Mouse (Mus musculus) adrenal gland, postnatal 14 days (tissue): ENCODE measurements around the gene Gabbr2. TPM values are rescaled to one million over a fixed set of nuclear protein-coding genes. Genes with fewer than 3 reads are reported as not detected.

Source experiments
- DNase-seq: peaks from one replicate; pipeline ENCODE4 v3.0.0; 2021; ENCODE audit warnings: mixed read lengths
- total RNA-seq: library from RNA; stranded (reverse); gene quantifications from 2 replicates; pipeline ENCODE4 v1.2.3, GENCODE M21; 2021

Gene Gabbr2
- total RNA-seq, 1 experiment from 2014 or later: 0.74 TPM

GRCm38 (mm10) chr4:46863721-46864120 is 128.0 kb downstream of the Gabbr2 start:
- DNase-seq: no peak

DNA sequence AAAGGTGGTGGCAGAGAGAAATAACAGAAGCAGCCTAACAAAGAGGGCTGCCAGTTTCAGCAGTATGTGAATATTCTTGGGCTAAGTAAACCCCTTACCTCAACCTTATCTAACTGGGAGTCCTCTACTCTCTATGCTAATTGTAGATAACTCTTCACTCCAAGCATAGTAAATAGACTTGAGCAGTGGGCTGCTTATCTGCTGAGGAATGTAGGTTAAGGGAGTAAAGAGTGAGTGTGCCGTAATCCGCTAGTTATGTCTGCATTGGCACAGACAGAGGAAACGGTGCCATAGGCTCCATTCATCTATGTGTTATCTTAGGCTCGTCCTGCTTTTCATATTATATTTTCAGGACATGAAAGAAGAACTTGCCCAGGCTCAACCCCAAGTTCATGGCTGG is 129.0 kb downstream of the Gabbr2 start:
- DNase-seq: no peak

GRCm38 (mm10) chr4:46860586-46860985 is 131.1 kb downstream of the Gabbr2 start:
- DNase-seq: no peak

GRCm38 (mm10) chr4:46858899-46859298 is 132.8 kb downstream of the Gabbr2 start:
- peak; percentile 74 for DNase-seq

DNA sequence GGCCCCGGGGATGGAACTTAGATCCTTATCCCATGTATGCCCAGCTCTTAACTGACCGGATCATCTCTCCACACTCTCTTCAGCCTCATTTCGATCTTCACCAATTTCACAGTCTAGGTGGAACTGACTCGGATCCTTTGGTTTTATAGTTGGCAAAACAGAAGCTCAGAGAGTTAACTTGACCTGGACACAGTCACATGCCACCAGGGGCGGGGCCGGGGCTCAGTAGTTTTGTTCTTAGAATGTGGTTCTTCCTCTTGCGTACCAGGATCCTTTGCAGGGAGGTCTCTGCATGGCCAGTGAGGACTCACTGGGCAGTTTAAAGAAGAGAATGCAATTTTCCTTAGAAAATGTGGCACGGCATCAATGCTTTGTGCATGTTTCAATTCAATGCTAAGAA is 135.5 kb downstream of the Gabbr2 start:
- no peak for DNase-seq

- DNase-seq: no peak
Measured at GRCm38 (mm10) chr4:46854686-46855385, 136.8 kb downstream of the Gabbr2 start.

GRCm38 (mm10) chr4:46853852-46854460 is 137.7 kb downstream of the Gabbr2 start:
- DNase-seq: no peak

- DNase-seq: no peak
Measured at GRCm38 (mm10) chr4:46847745-46848144, 143.9 kb downstream of the Gabbr2 start.

DNA sequence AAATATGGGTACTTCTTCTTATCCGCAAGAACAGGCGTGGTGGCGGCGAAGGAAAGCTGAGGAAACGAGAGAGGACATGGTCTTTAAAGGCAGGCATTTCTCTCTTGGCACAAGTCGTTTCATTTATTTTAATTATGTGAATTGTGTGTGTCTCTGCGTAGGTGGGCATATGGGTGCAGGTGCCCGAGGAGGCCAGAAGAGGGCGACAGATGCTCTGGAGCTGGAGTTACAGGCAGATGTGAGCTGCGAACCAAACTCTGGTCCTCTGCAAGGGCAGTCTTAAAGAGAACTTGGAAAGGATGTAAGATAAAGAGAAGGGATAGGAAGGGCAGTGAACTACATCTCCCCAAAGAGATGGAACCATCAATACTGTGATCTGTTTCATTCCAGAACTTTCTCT is 145.3 kb downstream of the Gabbr2 start:
- DNase-seq: no peak

DNA sequence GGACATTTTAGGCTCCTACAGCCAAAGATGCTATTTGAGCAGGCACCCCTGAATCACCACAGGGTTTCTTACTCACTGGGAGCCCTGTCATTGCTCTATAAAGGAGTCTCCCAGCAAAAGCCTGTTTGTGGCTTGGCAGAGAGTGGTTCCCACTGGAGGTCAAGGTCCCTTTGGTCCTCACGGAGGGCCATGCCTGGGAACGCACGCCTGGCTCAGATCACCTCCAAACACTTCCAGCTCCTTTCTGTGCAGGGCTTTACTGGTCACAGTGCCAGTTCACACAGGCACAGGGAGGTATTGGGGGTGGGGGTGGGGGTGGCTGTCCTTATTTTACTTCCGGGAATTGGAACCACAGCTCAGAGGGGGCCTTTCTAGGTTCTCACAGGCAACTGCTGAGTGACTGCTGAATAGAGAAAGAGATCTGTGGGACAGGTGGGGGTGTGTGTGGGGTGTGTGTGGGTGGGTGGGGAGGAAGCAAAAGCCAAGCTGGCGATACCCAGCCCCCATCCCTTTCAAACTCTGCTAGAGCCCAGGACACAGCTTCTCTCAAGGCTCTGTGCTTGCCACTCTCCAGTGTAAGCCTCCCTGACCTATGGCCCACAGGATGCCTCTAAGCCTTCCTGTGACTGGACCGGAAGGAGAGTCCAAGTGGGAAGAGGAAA is 146.6 kb downstream of the Gabbr2 start:
- peak; percentile 36 for DNase-seq

DNA sequence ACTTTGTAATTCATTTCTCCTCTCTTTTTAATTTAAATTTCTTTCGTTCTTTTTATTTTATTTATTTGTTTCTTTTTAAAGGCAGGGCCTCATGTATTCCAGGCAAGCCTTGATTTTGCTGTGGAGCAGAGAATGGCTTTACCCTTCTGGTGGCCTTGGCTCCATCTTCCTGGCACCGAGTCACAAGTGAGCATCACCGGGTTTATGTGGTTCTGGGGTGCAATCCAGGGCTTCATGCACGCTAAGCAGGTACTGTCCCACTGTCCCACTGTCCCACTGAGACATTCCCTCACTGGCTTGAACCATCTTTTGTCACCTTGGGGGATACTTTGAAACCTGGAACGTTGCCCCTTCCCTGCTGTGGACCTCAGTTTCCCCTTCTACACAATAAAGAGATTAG is 147.1 kb downstream of the Gabbr2 start:
- no peak for DNase-seq

DNA sequence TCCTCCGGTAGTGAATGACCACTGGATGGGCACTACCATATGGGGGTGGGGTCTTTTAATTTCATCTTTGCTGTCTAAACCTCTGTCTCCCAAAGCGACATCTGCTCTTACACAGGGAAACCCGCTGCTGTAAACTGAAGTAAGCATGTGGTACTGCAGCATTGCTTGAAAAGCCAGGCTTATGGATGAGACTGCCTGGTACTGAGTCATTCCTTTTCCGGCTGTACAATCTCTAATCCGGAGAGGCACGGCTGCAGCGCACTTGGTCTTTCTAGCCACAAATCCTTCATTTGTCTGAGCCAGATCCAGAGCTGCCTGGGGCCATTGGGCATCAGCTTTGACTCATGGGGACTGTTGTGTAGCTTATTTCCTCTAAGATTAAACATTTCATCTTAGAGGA is 149.1 kb downstream of the Gabbr2 start:
- DNase-seq: no peak

GRCm38 (mm10) chr4:46840146-46840545 is 151.5 kb downstream of the Gabbr2 start:
- DNase-seq: no peak

DNA sequence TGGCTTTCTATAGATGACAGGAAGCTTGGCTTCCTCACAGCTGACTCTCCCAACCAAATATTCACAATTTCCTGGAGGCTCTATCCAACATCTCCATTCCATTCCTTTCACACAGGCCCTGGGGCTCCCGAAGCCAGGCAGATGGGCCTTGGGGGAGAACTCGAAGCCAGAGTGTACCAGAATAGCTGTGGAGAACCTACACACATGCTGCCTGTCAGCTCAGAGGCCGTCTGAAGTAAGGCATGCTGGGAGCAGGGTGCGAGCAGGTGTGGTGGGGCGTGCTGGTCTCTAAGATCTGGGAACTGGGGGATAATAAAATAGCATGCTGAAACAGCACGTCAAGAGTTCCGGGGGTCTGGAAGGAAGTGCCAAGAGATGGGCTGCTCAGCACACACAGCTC is 154.3 kb downstream of the Gabbr2 start:
- DNase-seq: no peak

GRCm38 (mm10) chr4:46836065-46836464 is 155.6 kb downstream of the Gabbr2 start:
- DNase-seq: no peak

GRCm38 (mm10) chr4:46835064-46835463 is 156.6 kb downstream of the Gabbr2 start:
- no peak for DNase-seq

DNA sequence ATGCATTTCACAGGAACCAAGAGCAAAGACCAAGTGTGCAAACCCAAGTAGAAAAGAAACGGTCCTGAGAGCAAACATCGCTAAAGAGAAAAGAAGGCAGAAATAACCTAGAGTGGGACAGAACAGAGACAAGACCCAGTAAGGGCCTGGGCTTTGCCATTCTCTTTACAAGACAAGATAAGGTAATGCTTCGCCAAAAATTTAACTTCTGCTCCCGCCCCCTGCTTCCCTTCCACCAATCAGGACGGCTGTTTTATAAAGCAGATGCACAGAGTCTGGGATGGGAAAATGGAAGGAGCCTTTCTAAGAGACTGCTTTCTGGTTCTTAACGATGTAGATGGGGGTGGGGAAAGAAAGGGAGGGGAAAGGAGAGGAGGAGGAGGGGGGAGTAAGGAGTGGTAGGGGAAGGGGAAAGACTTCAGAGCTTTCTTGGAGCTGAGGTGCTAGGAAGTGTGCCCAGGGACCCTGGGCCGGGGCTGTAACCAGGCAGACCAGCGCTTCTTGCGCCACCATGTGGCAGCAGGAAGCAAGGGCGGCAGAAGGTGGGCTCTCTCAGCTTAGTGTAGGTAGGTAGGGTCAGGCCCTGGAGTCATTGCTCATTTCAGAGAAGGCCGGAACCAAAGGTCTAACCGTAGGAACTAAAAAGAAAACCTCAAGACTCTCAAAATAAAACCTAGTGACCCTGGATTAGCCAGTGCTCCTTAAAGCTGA is 158.7 kb downstream of the Gabbr2 start:
- DNase-seq: no peak

GRCm38 (mm10) chr4:46829656-46830055 is 162.0 kb downstream of the Gabbr2 start:
- no peak for DNase-seq

DNA sequence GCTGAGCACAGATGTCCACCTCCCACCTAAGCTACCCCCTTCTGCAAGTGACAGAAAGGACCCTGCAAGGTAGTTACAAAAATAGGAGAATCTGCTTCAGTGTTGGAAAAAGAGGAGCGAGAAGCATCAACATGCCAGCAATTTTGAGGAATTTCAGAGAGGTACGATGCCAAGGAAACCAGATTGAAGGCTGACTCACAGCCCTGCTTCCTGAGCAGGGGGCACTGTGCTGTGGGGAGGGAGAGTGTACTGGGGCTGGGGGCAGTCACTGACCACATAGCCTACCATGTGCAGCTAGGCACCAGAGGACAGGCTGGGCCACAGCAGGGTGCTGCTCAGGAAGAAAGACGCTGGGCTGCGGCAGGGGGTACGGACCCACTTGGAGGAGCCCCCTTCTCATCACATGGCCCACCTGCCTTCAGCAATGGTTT is 163.5 kb downstream of the Gabbr2 start:
- DNase-seq: no peak

DNA sequence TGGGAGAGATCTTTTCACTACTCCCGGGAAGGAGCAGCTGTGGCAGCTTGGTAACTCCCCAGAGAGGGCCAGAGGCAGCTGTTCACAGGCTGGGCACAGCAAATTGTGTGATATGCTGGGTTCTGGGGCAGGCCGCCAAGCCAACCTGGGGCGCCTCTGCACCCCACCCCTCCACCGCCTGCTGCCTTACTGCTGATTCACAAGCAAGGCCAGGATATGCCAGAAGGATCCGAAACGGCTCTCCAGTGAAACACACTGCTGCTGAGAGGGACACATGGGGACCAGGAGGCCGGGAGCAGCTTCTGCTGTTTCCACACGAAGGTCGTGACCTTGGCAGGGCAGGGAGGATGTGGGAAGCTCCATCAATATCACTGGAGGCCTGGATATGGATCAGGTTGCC is 164.2 kb downstream of the Gabbr2 start:
- DNase-seq: no peak

DNA sequence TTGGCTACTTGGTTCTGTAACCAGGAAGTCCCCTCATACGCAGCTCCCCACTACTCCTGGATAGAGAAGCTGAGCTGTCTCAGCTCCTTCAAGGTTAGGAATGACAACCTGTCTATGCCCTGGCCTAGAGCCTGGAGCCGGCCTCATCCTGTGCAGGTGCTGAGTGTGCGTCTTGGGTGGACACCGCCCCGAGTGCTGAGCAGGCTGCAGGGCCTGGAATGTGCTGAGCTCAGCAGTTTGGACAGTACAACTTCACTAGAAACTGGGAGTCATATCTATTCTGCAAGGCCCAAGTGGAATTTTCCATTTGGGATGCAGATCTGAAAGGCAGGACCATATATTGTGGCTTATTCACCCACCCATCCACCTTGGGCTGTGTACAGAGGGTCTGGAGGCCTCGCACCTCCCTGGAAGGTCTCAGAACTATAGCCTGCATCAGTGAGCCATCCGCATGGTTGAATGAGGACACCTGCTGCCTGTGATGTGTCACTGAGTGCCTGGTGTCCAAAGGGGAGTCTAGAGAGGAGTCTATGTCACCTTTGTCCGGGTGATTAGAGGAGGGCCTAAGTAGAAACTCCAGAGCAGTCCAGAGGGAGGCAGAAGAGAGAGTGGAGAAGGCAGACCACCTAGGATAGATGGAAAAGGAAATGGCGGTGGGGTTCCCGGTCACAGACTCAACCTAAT is 165.7 kb downstream of the Gabbr2 start:
- DNase-seq: no peak

DNA sequence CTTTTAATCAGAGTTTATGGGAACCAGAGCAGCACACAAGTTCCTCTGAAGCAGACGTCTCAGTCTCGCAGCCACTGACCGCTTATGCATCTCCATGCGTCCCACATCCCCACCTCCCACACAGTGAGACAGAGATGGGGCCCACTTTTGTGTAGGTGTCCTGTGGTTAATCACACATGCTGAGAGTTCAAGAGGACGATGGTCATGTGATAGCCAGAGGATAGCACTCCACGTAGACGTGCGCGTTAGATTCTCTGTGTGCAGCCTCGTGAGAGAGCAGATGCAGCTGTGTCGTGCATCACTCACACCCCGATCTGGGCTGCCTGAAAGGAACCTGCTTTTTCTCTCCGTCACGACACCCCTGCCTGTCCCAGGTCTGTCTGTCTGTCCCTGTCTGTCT is 167.9 kb downstream of the Gabbr2 start:
- DNase-seq: no peak
